Mouse (Mus musculus): Measurements from ENCODE around the gene Rgs7bp.

- TF ChIP-seq CTCF (IDR thresholded peaks at IDR 0.05; ENCODE audit: low read depth, low read length) (no peak), POLR2AphosphoS5 (IDR thresholded peaks at IDR 0.05; ENCODE audit: insufficient replicate concordance, low read depth, low read length) (no peak), GATA1 (IDR thresholded peaks at IDR 0.05; ENCODE audit: borderline replicate concordance, low read length) (no peak), TAL1 (conservative IDR thresholded peaks at IDR 0.05; ENCODE audit: low read depth, low read length) (no peak), GATA2 (IDR thresholded peaks at IDR 0.05; ENCODE audit: borderline replicate concordance, low read depth, low read length) (no peak)
Measured at GRCm38 (mm10) chr13:105054181-105054940, at the start of gene Rgs7bp.

Data from G1E (cell line).